ENCODE assay signal across 16 mouse cellular contexts in the genomic region with DNA sequence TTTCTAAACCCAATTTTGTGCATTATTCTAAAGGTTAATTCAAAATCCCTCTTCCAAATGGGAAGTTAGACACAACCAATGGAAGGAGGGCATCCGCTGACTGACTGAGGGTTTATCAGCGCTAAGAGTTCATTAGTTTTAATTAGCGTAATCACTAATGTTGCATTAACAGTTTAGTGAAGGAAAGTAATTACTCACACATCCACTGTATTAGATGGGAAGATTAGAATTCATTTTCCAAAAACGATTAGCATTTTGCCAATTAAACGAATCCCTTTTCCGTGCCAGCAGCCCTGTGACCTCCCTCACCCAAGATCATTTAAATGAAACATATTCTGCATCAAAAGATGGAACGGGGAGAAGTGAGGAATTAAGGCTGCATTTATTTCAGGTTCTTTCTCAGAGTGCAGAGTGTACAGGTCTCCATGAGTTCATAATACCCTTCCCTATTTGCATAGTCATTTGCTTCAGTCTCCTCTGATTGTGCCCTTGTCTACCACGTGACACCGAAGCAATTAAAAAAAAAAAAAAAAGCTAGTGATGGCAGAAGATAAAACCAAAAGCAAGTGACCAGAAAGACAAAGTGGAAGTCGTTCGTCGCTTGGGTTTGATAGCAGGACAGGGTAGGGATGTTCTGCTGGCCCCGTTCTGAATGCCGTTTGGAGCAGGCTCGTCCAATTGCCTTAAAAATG.
DNase-seq lines count a peak whose midpoint lies in the region; ATAC-seq lines count a peak whose summit lies in the region.
"Had no signal": no experiment of that assay in that cellular context is flagged by ENCODE, and none has a peak within 500 bp of the region (broad histone marks: within the 10 kb centered on the region; RNA-seq: fewer than 3 reads in every experiment).

No protein-coding gene starts in this region.

- 0 out of 2 replicates have a peak overlapping the region, but pooled peaks have one; percentile 3 for H3K4me3 ChIP-seq in heart, embryonic 16.5 days (ENCODE audit: low read length)
- no peak overlapping the region for H3K4me3 ChIP-seq in hindbrain, embryonic 14.5 days (replicated peaks; ENCODE audit: low read length)
- no peak overlapping the region for H3K4me3 ChIP-seq in neural tube, embryonic 15.5 days (replicated peaks)
- H3K4me3 ChIP-seq: erythroblast, embryonic 14.5 days; left cerebral cortex, adult 2 months; limb, embryonic 13.5 days had no signal

- H3K36me3 ChIP-seq in heart, embryonic 16.5 days (ENCODE audit: control insufficient read depth, insufficient read depth), result no peaks in the 10 kb centered on the region
- H3K36me3 ChIP-seq in hindbrain, embryonic 14.5 days (replicated peaks; ENCODE audit: control insufficient read depth, insufficient read depth), result no peaks in the 10 kb centered on the region
- H3K36me3 ChIP-seq in neural tube, embryonic 15.5 days, result no peaks in the 10 kb centered on the region
- H3K36me3 ChIP-seq: G1E; limb, embryonic 13.5 days had no signal

- peak overlapping the region; percentile 52 for H3K4me2 ChIP-seq in heart, embryonic 16.5 days (ENCODE audit: low read depth, low read length)
- H3K4me2 ChIP-seq in hindbrain, embryonic 14.5 days (replicated peaks), result no peak overlapping the region
- H3K4me2 ChIP-seq in neural tube, embryonic 15.5 days, result no peak overlapping the region
- H3K4me2 ChIP-seq: limb, embryonic 13.5 days had no signal

- no peaks in the 10 kb centered on the region for H3K9me3 ChIP-seq in heart, embryonic 16.5 days (replicated peaks; ENCODE audit: control insufficient read depth, low read length)
- no peaks in the 10 kb centered on the region for H3K9me3 ChIP-seq in hindbrain, embryonic 14.5 days (ENCODE audit: control insufficient read depth, low read length)
- no peaks in the 10 kb centered on the region for H3K9me3 ChIP-seq in neural tube, embryonic 15.5 days (replicated peaks)
- H3K9me3 ChIP-seq: G1E; limb, embryonic 13.5 days had no signal

- H3K27ac ChIP-seq in heart, embryonic 16.5 days (ENCODE audit: low read length), result no peak overlapping the region
- H3K27ac ChIP-seq in hindbrain, embryonic 14.5 days, result peak overlapping the region; percentile 28
- H3K27ac ChIP-seq in neural tube, embryonic 15.5 days (replicated peaks), result peak overlapping the region; percentile 63
- H3K27ac ChIP-seq: left cerebral cortex, adult 2 months; limb, embryonic 13.5 days had no signal

- 64% methylated on average over 15 of the region's 15 CpGs for WGBS in heart, embryonic 16.5 days
- WGBS in hindbrain, embryonic 14.5 days, result 65% methylated on average over 15 of the region's 15 CpGs
- WGBS in neural tube, embryonic 15.5 days, result 59% methylated on average over 15 of the region's 15 CpGs

- H3K27me3 ChIP-seq in heart, embryonic 16.5 days (ENCODE audit: control insufficient read depth, insufficient read depth, low read length), result no peaks in the 10 kb centered on the region
- no peaks in the 10 kb centered on the region for H3K27me3 ChIP-seq in hindbrain, embryonic 14.5 days (ENCODE audit: control insufficient read depth, insufficient read depth, low read length)
- H3K27me3 ChIP-seq in neural tube, embryonic 15.5 days (replicated peaks), result no peaks in the 10 kb centered on the region
- H3K27me3 ChIP-seq: limb, embryonic 13.5 days had no signal

- H3K9ac ChIP-seq in heart, embryonic 16.5 days (ENCODE audit: low read length), result no peak overlapping the region
- no peak overlapping the region for H3K9ac ChIP-seq in hindbrain, embryonic 14.5 days
- no peak overlapping the region for H3K9ac ChIP-seq in neural tube, embryonic 15.5 days (replicated peaks)
- H3K9ac ChIP-seq: limb, embryonic 13.5 days had no signal

- ATAC-seq in heart, embryonic 16.5 days (replicated peaks; ENCODE audit: extremely low read depth, insufficient read depth, low FRiP score), result no peak
- peak; percentile 67 for ATAC-seq in hindbrain, embryonic 14.5 days (ENCODE audit: low FRiP score)
- peak; percentile 70; the same call in 1 of the 2 replicates for ATAC-seq in neural tube, embryonic 15.5 days (ENCODE audit: low FRiP score)

- no peak for DNase-seq in heart, adult 11 months
- DNase-seq in retina, postnatal 1 day, result peak; percentile 60
- DNase-seq in retina, embryonic 14.5 days (ENCODE audit: low spot score), result no peak
- DNase-seq in hindbrain, embryonic 14.5 days (ENCODE audit: low spot score), result no peak
- DNase-seq in right cerebral cortex, postnatal 36 days (ENCODE audit: low spot score in 2 of 2), result no peak
- DNase-seq in kidney, postnatal 25 days, result no peak
- DNase-seq: adrenal gland, postnatal 14 days; cerebellum, postnatal 14 days; heart, postnatal 14 days; kidney, adult 11 months had no signal

- H3K4me1 ChIP-seq in heart, embryonic 16.5 days (ENCODE audit: control insufficient read depth, insufficient read depth, low read length), result no peaks in the 10 kb centered on the region; the same call in 1 of the 2 replicates
- H3K4me1 ChIP-seq in hindbrain, embryonic 14.5 days (replicated peaks; ENCODE audit: control insufficient read depth, insufficient read depth, low read length), result peaks cover 13% of the 10 kb centered on the region
- H3K4me1 ChIP-seq in neural tube, embryonic 15.5 days, result peaks cover 26% of the 10 kb centered on the region
- H3K4me1 ChIP-seq: limb, embryonic 13.5 days had no signal
